Mouse (Mus musculus): Measurements from ENCODE around the gene Mettl7a3.

Mettl7a3 gene

DNA sequence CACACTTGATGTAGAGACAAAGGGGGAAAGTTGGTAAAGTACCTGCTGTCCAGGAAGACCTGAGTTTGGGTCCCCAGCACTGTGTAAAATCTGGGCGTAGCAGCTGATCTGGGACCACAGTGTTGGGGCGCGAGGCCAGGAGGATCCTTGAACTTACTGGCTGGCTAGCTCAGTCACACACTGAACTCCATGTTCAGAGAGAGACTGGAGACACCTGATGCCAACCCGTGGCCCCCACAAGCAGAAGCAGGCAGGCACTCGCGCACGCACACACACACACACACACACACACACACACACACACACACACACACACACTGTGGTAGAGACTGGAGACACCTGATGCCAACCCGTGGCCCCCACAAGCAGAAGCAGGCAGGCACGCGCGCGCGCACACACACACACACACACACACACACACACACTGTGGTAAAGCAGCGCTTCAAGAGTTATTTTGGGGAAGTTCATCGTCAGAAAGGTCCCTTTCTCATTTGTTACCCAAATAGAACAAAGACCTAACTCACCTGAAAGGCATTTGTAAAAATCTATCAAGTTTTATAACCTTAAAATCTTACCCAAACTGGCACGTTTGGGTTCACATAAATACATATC is 53.6 kb downstream of the Mettl7a3 start:
- DNase-seq (ENCODE audit: low spot score): no peak

DNA sequence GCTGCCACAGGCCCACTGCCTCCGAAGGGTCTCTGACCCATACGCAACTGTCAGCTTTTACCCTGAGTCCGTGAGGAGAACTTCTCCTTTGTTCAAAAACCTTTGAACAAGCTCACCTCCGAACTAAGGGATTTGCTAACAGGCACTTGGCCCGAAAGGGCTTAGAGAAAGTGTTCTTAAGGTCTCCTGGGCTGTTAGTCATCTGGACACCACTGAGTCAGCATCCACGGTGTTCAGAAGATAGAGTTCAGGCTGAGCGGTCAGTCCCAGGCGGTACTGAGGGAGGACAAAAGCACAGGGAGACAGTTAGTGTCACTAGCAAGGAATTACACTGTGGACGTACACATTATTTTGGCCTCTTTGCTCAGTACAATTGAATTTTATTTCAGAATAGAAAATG is 54.2 kb downstream of the Mettl7a3 start:
- no peak for DNase-seq (ENCODE audit: low spot score)
